Mouse (Mus musculus): ENCODE results near the gene Gtpbp2.

Gene Gtpbp2

GRCm38 (mm10) chr17:46160686-46161085 lies at the start of gene Gtpbp2:
TSS of gene Gtpbp2 (plus strand) at chr17:46161032.
- peak; percentile 97 for DNase-seq

GRCm38 (mm10) chr17:46115489-46115888 lies 45.3 kb upstream of the Gtpbp2 start:
- DNase-seq: no peak

- no peak for DNase-seq
Observed at GRCm38 (mm10) chr17:46116138-46116537, 44.7 kb upstream of the Gtpbp2 start.

- DNase-seq: no peak
Observed at GRCm38 (mm10) chr17:46116881-46117280, 44.0 kb upstream of the Gtpbp2 start.

- no peak for DNase-seq
Observed at GRCm38 (mm10) chr17:46117623-46118422, 43.0 kb upstream of the Gtpbp2 start.

- DNase-seq: no peak
Observed at GRCm38 (mm10) chr17:46118423-46118850, 42.4 kb upstream of the Gtpbp2 start.

- no peak for DNase-seq
Observed at GRCm38 (mm10) chr17:46119641-46120040, 41.2 kb upstream of the Gtpbp2 start.

- DNase-seq: no peak
Observed at GRCm38 (mm10) chr17:46122791-46123190, 38.0 kb upstream of the Gtpbp2 start.

GRCm38 (mm10) chr17:46123285-46123684 lies 37.5 kb upstream of the Gtpbp2 start:
- no peak for DNase-seq

GRCm38 (mm10) chr17:46123953-46124700 lies 36.7 kb upstream of the Gtpbp2 start:
- DNase-seq: no peak

GRCm38 (mm10) chr17:46126608-46127007 lies 34.2 kb upstream of the Gtpbp2 start:
- DNase-seq: no peak

GRCm38 (mm10) chr17:46127814-46128493 lies 32.9 kb upstream of the Gtpbp2 start:
- DNase-seq: no peak

GRCm38 (mm10) chr17:46129741-46130498 lies 30.9 kb upstream of the Gtpbp2 start:
- DNase-seq: no peak

GRCm38 (mm10) chr17:46132058-46132718 lies 28.6 kb upstream of the Gtpbp2 start:
- peak; percentile 75 for DNase-seq

- peak; percentile 15 for DNase-seq
Observed at GRCm38 (mm10) chr17:46132862-46133261, 28.0 kb upstream of the Gtpbp2 start.

GRCm38 (mm10) chr17:46138563-46139236 lies 22.1 kb upstream of the Gtpbp2 start:
- DNase-seq: peak; percentile 44

- no peak for DNase-seq
Observed at GRCm38 (mm10) chr17:46139872-46140271, 21.0 kb upstream of the Gtpbp2 start.

- DNase-seq: peak; percentile 90
Observed at GRCm38 (mm10) chr17:46143578-46144423, 17.0 kb upstream of the Gtpbp2 start, which contains the start of gene Rsph9. TSS of gene Rsph9 (minus strand) at chr17:46144216.

GRCm38 (mm10) chr17:46152847-46153782 lies 7.7 kb upstream of the Gtpbp2 start, which contains the start of gene Mad2l1bp:
TSS of gene Mad2l1bp (minus strand) at chr17:46153553.
- DNase-seq: peak; percentile 95
